Mouse (Mus musculus) embryonic facial prominence, embryonic 10.5 days (tissue): ENCODE measurements around the gene Dph6. TPM values are rescaled to one million over a fixed set of nuclear protein-coding genes. Genes with fewer than 3 reads are reported as not detected.

Experiments used
- DNase-seq: peaks from one replicate; pipeline ENCODE4 v3.0.0-alpha.2; 2017; ENCODE audit warnings: low spot score
- H3K27ac ChIP-seq: fragments of 300-500 bp; sonication (generic); replicated peaks from 2 replicates; pipeline ENCODE4 v1.5.1; 2016; ENCODE audit warnings: mild to moderate bottlenecking
- H3K27me3 ChIP-seq: fragments of 300-500 bp; sonication (generic); replicated peaks from 2 replicates; pipeline ENCODE4 v1.6.1; 2016; ENCODE audit warnings: low read depth, mild to moderate bottlenecking; ENCODE audit not compliant: poor library complexity, severe bottlenecking
- H3K36me3 ChIP-seq: fragments of 300-500 bp; sonication (generic); replicated peaks from 2 replicates; pipeline ENCODE4 v1.6.1; 2016; ENCODE audit warnings: mild to moderate bottlenecking, moderate library complexity
- H3K4me1 ChIP-seq: fragments of 300-500 bp; sonication (generic); 2 replicates; pipeline ENCODE4 v1.6.1; 2016
- H3K4me3 ChIP-seq: fragments of 300-500 bp; sonication (generic); 2 replicates; pipeline ENCODE4 v1.5.1; 2016; ENCODE audit warnings: mild to moderate bottlenecking, moderate library complexity
- H3K9me3 ChIP-seq: fragments of 300-500 bp; sonication (generic); 2 replicates; pipeline ENCODE4 v1.6.1; 2016; ENCODE audit warnings: mild to moderate bottlenecking
- WGBS: fragments of 180-500 bp; shearing (Covaris S2); methylation state at CpG from one replicate; pipeline ENCODE4 v1.1.7; 2016; 5-methylcytosine and 5-hydroxymethylcytosine counted together
- polyA plus RNA-seq: library from polyadenylated mRNA; unstranded; fragments of >200 nt; fragmentation: Nextera tagmentation; extraction: Ambion mirVana; gene quantifications from 2 replicates; pipeline ENCODE4 v1.2.1, GENCODE M21; 2016

Dph6 gene
- polyA plus RNA-seq, result 23.0 and 24.7 TPM in 2 replicates

DNA sequence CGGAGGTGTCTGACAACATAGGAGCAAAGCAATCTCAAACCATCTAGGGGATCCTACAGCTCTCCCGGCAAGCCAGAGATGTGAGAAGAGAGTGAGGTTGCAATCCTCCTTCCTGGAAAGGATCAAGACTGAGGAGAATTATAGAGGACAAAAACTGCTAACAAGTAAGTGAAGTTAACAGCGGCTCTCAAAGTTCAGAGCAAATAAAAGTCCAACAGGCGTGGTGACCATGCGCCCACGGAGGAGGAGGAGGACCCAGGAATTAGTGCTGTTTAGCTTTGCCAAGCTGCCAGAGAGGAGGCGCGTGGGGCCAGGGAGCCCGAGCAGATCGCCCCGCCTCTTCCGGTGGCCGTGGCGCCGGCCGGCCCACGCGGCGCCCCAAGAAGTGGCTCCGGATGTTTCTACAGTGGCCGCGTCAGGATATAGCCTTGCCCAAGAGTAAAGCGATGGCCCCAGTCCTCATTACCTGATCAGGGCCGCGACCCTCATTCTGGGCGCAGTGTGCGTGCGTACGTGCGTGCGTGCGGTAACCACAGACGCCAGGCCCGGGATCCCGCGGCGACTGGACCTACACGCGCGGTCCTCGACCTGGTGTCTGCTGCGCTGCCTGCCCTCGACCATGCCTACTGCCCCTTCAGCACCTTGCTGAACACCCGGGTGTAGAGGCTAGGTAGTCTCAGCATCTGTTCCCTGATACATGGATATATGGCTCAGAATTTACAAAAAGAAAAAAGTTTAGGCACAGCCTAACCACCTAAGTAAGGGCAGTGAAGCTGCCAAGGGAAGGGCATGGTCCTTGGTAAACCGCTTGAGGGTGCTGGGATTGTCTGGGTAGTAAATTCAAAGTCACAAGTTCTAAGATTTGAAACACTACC is at the start of gene Dph6:
TSS of gene Dph6 (minus strand) at position 600 of the 875 bp plus-strand sequence.
- under 1% methylated on average over 45 of the region's 45 CpGs for WGBS
- Histone ChIP-seq H3K4me1 (peaks cover 13% of the 10 kb centered on the region), H3K27me3 (no peaks in the 10 kb centered on the region), H3K36me3 (peaks cover 4% of the 10 kb centered on the region; the same call in 1 of the 2 replicates), H3K27ac (peak within 1 kb of the TSS; percentile 98), H3K9me3 (no peaks in the 10 kb centered on the region), H3K4me3 (peak within 1 kb of the TSS; percentile 74)
- peak; percentile 90 for DNase-seq

DNA sequence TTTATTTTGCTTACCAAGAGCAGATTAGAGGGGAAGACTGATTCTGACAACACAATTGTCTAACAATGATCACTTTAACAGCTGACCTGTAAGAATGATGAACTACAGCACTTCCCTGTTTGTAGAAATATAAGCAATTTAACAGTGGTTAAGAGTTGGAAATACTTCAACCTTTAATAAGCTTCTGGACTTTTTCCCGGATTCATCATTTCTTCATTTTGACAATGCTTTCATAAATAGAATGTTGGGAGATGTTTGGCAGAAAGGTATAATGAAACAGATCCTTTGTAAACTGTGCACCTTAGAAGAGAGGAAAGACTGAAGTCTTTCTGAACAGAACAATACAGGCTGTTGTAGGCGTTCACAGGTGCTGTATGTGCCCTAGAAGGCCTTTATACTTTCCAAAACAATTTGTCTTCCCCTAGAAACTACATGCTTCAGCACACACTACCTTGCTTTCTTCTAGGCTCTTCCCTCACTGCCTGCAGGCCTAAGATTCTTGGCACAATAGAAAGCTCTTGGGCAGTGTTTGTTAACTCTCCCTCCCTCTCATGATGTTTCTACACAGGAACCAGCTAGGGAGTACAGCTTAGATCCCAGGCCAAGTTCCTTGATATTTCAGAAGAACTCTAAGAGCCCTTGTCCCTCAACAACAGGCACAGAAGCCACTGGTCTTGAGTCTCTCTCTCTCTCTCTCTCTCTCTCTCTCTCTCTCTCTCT is 46.4 kb upstream of the Dph6 start:
- no peaks in the 10 kb centered on the region for H3K27me3 ChIP-seq
- DNase-seq, result no peak
- H3K36me3 ChIP-seq, result no peaks in the 10 kb centered on the region
- H3K4me3 ChIP-seq, result no peak overlapping the region
- WGBS, result 80% methylated on average over 2 of the region's 2 CpGs
- no peak overlapping the region for H3K27ac ChIP-seq
- no peaks in the 10 kb centered on the region for H3K9me3 ChIP-seq
- no peaks in the 10 kb centered on the region for H3K4me1 ChIP-seq

DNA sequence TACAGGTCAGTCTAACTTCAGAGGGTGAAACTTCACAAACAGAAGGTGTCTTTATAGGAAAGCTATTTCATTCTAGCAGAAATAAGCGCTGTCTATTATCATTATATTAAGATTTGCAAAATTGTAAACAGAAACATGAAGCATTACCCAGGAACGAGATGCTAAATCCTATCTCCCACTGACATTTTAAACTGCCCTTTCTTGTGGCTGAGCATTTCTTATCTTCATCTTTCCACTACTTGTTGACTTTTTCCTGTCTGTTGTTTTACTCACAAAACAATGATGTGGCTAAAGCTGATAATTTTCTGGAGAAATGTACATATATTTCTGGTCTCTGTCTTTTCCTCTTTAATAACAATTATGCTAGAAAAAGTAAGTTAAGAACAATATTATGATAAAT is 36.8 kb upstream of the Dph6 start:
- no peak overlapping the region for H3K27ac ChIP-seq
- H3K36me3 ChIP-seq, result no peaks in the 10 kb centered on the region
- no peaks in the 10 kb centered on the region for H3K27me3 ChIP-seq
- no peaks in the 10 kb centered on the region for H3K4me1 ChIP-seq
- no peak for DNase-seq
- H3K9me3 ChIP-seq, result no peaks in the 10 kb centered on the region
- H3K4me3 ChIP-seq, result no peak overlapping the region
- 84% methylated on average over 2 of the region's 2 CpGs for WGBS

DNA sequence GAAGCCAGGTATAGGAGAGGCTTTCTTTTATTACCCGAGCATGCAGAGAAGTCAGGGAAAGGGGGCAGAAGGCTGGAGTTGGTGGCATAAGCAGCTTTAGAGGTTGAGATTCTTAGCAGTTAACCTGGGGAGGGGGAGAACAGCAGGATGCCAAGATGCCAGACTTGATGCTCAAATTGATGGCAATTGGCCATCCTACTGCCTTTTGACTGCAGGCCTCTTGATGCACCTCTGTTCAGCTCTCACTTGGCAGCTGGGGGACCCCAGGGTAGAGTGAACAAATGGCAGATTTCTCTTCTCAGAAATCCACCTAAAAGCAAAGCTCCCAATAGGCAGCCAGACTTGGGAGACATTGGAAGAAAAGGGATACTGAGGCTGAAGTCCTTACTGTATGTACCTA is 32.7 kb upstream of the Dph6 start:
- no peak for DNase-seq
- Histone ChIP-seq H3K4me3 (no peak overlapping the region), H3K27ac (no peak overlapping the region), H3K9me3 (no peaks in the 10 kb centered on the region), H3K27me3 (no peaks in the 10 kb centered on the region), H3K4me1 (no peaks in the 10 kb centered on the region), H3K36me3 (no peaks in the 10 kb centered on the region)
- WGBS, result 83% methylated on average over 1 of the region's 1 CpGs

DNA sequence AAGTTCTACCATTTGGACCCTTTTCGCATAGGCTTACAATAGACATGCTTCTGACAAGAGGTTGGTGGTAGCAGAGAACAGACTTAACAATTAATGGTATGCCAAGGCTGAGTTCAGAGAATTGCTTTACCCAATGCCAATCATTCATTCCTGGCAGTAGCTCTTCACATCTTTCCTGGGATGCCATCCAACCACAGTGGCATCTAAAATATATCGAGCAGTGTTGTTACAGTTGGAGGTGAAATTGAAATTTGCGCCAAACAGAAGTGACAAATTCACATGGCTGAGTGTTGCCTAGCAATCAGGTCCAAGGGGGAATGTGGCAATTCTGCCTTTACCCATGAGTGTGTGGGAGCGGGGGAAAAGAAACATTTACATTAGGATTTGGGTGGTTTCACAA is 32.3 kb upstream of the Dph6 start:
- Histone ChIP-seq H3K27ac (no peak overlapping the region), H3K4me3 (no peak overlapping the region), H3K9me3 (no peaks in the 10 kb centered on the region), H3K36me3 (no peaks in the 10 kb centered on the region), H3K4me1 (no peaks in the 10 kb centered on the region), H3K27me3 (no peaks in the 10 kb centered on the region)
- no peak for DNase-seq
- 92% methylated on average over 4 of the region's 4 CpGs for WGBS

DNA sequence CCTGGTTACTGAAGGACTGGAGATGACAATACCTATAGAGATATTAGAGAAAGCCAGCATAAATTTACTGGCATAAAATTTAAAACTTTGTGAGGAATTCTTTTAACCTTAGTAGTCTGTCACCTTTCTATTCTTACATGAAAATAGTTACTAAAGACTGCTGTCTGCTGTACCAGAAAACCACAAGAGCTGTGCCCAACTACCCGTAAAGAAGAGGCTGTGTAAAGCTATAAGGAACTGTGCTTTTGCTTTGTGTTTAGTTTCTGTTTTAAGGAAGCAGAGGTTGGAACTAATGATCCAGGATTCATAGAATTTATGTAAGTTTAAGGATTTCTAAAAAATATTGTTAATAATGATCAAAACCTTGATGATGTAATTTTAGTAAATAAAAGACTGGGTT is 19.1 kb upstream of the Dph6 start:
- Histone ChIP-seq H3K27ac (no peak overlapping the region), H3K4me3 (no peak overlapping the region), H3K36me3 (no peaks in the 10 kb centered on the region), H3K4me1 (no peaks in the 10 kb centered on the region), H3K9me3 (no peaks in the 10 kb centered on the region), H3K27me3 (no peaks in the 10 kb centered on the region)
- no peak for DNase-seq
- 92% methylated on average over 1 of the region's 1 CpGs for WGBS

DNA sequence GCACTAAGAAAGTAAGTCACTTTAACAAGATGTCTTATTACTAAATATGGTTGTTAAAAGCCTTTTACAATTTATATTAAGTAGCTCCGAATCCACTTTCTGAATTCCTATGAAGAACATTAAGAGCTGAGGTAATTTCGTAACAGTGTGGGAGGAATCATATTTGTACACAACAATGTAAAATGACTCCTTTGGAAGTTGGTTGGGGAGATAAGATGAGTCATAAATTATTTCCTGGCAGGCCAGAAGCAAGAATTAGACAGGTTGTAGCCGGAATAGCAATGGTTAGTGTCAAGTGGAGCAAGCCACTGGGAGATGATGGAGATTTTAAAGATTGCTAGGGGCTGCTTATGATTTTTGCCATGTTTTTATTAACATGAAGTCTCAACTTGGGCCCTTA is 16.2 kb upstream of the Dph6 start:
- H3K27ac ChIP-seq, result no peak overlapping the region
- WGBS, result 91% methylated on average over 3 of the region's 3 CpGs
- DNase-seq, result no peak
- no peaks in the 10 kb centered on the region for H3K9me3 ChIP-seq
- no peak overlapping the region for H3K4me3 ChIP-seq
- no peaks in the 10 kb centered on the region for H3K27me3 ChIP-seq
- no peaks in the 10 kb centered on the region for H3K36me3 ChIP-seq
- no peaks in the 10 kb centered on the region for H3K4me1 ChIP-seq

DNA sequence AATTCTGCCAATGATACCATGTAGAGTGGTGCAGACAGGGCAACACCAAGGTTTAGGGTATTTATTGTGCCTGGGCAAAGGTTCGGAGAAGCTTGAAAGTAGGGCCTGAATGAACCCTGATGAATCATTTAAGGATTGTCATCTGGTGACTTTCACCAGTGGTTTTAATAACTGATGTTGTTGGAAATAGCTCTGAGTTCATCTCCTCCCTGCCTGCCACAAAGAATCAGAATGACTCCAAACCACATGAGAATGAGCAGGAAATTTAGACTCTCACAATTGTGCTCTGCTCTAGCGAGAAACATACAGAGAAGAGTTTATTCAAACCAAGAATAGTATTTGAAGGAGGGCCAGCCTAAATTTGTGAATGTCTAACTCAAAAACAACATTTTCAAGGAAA is 4.2 kb upstream of the Dph6 start:
- no peak for DNase-seq
- H3K4me1 ChIP-seq, result peaks cover 8% of the 10 kb centered on the region
- no peaks in the 10 kb centered on the region for H3K36me3 ChIP-seq
- H3K27me3 ChIP-seq, result no peaks in the 10 kb centered on the region
- H3K4me3 ChIP-seq, result no peak overlapping the region
- no peak overlapping the region for H3K27ac ChIP-seq
- WGBS, result 92% methylated on average over 2 of the region's 2 CpGs
- H3K9me3 ChIP-seq, result no peaks in the 10 kb centered on the region

DNA sequence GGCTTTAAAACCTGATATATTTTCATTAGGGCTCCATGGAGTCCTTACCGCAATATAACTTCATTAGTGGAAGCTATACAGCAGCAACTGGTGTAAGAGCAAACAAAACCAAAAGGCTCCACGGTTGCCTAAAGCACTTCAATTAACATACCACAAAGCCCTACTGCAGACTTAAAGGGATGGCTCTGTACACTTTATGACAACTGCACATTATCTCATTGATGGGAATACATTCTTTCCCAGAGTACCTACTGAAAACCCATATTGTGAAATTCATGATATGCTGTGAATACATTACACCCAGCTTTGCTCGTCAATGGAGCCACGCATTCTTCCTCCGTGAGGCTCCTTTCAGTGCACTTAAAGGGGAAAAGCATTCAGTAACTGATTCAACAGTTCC is 8.5 kb downstream of the Dph6 start:
- Histone ChIP-seq H3K27me3 (no peaks in the 10 kb centered on the region), H3K4me3 (no peak overlapping the region), H3K36me3 (peaks cover 6% of the 10 kb centered on the region), H3K4me1 (no peaks in the 10 kb centered on the region), H3K27ac (no peak overlapping the region), H3K9me3 (no peaks in the 10 kb centered on the region)
- no peak for DNase-seq
- WGBS, result 72% methylated on average over 5 of the region's 5 CpGs

DNA sequence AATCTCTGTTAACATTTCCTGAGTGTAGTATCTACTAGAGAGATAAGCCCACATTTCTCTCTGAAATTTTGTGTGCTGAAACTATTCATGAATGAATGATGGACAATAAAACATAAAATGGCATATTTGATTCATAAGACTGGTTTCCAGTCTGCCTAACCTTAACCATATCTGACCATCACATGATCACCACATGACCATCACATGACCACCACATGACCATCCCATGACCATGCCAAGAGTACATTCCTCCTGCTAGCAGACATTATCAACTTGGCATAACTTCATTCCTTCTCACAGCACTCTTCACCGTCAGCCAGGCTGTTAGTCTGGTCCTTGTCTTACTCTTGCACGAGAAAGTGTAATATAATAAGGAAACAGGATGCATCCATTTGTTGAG is 10.9 kb downstream of the Dph6 start:
- 94% methylated on average over 2 of the region's 2 CpGs for WGBS
- Histone ChIP-seq H3K27me3 (no peaks in the 10 kb centered on the region), H3K27ac (no peak overlapping the region), H3K9me3 (no peaks in the 10 kb centered on the region), H3K4me1 (no peaks in the 10 kb centered on the region), H3K36me3 (peaks cover 10% of the 10 kb centered on the region), H3K4me3 (no peak overlapping the region)
- DNase-seq, result no peak

DNA sequence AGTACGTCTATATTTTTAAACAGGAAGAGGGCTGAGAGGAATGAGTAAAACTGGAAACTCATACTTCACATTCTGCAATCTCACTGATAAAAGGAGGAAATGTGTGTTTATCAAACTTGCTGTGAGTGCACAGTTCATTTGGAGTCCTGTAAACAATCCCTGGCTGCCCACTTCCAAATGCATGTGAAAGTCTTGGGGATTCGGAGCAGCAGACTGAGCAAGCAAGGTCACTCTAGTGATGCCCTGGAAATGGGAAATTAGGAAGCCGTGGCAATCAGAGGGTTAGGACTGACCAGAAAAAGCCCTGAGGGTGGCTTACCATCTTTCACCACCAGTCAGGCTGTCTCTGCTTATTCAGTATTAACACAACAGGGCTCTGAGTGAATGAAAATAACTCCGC is 30.1 kb downstream of the Dph6 start:
- peaks cover 27% of the 10 kb centered on the region for H3K4me1 ChIP-seq
- H3K9me3 ChIP-seq, result no peaks in the 10 kb centered on the region
- peak overlapping the region; percentile 62 for H3K27ac ChIP-seq
- H3K27me3 ChIP-seq, result no peaks in the 10 kb centered on the region
- no peak overlapping the region for H3K4me3 ChIP-seq
- no peaks in the 10 kb centered on the region for H3K36me3 ChIP-seq
- peak; percentile 60 for DNase-seq
- 18% methylated on average over 4 of the region's 4 CpGs for WGBS

DNA sequence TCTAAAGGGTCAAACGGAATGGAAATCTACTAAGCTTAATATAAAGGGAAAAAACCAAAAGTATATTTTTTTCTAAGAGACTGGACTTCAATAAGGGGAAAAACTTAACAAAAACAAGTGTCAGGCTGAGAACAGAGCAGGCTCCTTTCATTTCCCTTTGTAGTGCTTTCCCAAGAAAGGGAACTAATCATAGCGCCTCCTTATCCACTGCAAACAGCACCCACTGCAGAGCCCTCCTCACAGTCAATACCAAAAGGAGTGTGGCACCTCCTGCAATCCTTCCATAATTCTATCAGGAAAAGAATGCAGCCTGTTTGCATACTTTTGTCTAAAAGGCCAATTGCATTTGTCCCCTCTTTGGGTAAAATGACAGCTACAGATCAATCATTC is 32.2 kb downstream of the Dph6 start:
- peaks cover 27% of the 10 kb centered on the region for H3K4me1 ChIP-seq
- H3K36me3 ChIP-seq, result no peaks in the 10 kb centered on the region
- no peak overlapping the region for H3K4me3 ChIP-seq
- H3K27ac ChIP-seq, result peak overlapping the region; percentile 31; the same call in 1 of the 2 replicates
- H3K27me3 ChIP-seq, result no peaks in the 10 kb centered on the region
- no peak for DNase-seq
- no peaks in the 10 kb centered on the region for H3K9me3 ChIP-seq
- 12% methylated on average over 2 of the region's 2 CpGs for WGBS
